Mouse (Mus musculus): Measurements from ENCODE around the gene Hoxa11.

Hoxa11 gene

GRCm38 (mm10) chr6:52220003-52220864, 25.4 kb downstream of the Hoxa11 start:
- DNase-seq (ENCODE audit: low spot score) = no peak

GRCm38 (mm10) chr6:52219234-52219942, 26.2 kb downstream of the Hoxa11 start:
- DNase-seq (ENCODE audit: low spot score) = no peak

- DNase-seq (ENCODE audit: low spot score) = no peak
Measured at GRCm38 (mm10) chr6:52218643-52219215, 26.9 kb downstream of the Hoxa11 start.

- no peak for DNase-seq (ENCODE audit: low spot score)
Measured at GRCm38 (mm10) chr6:52217895-52218642, 27.5 kb downstream of the Hoxa11 start.

GRCm38 (mm10) chr6:52217459-52217768, 28.2 kb downstream of the Hoxa11 start:
- no peak for DNase-seq (ENCODE audit: low spot score)

- DNase-seq (ENCODE audit: low spot score) = no peak
Measured at GRCm38 (mm10) chr6:52216691-52217458, 28.7 kb downstream of the Hoxa11 start.

GRCm38 (mm10) chr6:52215771-52216535, 29.7 kb downstream of the Hoxa11 start:
- no peak for DNase-seq (ENCODE audit: low spot score)

- DNase-seq (ENCODE audit: low spot score) = no peak
Measured at GRCm38 (mm10) chr6:52215070-52215469, 30.5 kb downstream of the Hoxa11 start.

- DNase-seq (ENCODE audit: low spot score) = no peak
Measured at GRCm38 (mm10) chr6:52214271-52214670, 31.3 kb downstream of the Hoxa11 start.

GRCm38 (mm10) chr6:52213119-52213986, 32.3 kb downstream of the Hoxa11 start, which contains the start of the genes Hoxa3 and Gm28308:
TSS of gene Hoxa3 (minus strand) at chr6:52213336.
TSS of gene Gm28308 (minus strand) at chr6:52213339.
- DNase-seq (ENCODE audit: low spot score) = no peak

GRCm38 (mm10) chr6:52212556-52213118, 33.0 kb downstream of the Hoxa11 start:
- DNase-seq (ENCODE audit: low spot score) = no peak

- DNase-seq (ENCODE audit: low spot score) = no peak
Measured at GRCm38 (mm10) chr6:52211961-52212360, 33.6 kb downstream of the Hoxa11 start.

- peak; percentile 50 for DNase-seq (ENCODE audit: low spot score)
Measured at GRCm38 (mm10) chr6:52211170-52211935, 34.3 kb downstream of the Hoxa11 start.

- no peak for DNase-seq (ENCODE audit: low spot score)
Measured at GRCm38 (mm10) chr6:52209685-52210046, 35.9 kb downstream of the Hoxa11 start.

GRCm38 (mm10) chr6:52208868-52209684, 36.5 kb downstream of the Hoxa11 start:
- no peak for DNase-seq (ENCODE audit: low spot score)

- DNase-seq (ENCODE audit: low spot score) = no peak
Measured at GRCm38 (mm10) chr6:52208072-52208867, 37.3 kb downstream of the Hoxa11 start, which contains the start of gene Hoxa6. TSS of gene Hoxa6 (minus strand) at chr6:52208722.

- DNase-seq (ENCODE audit: low spot score) = no peak
Measured at GRCm38 (mm10) chr6:52207684-52207976, 38.0 kb downstream of the Hoxa11 start.
